Mouse (Mus musculus): ENCODE data around the gene Prps1.

GRCm38 (mm10) chrX:140511687-140512651 lies 55.6 kb downstream of the Prps1 start:
- TF ChIP-seq CTCF (conservative IDR thresholded peaks at IDR 0.05; ENCODE audit: low read length) (no peak), POU5F1 (IDR thresholded peaks at IDR 0.05; ENCODE audit: borderline replicate concordance, low read length) (no peak), NANOG (IDR thresholded peaks at IDR 0.05; ENCODE audit: borderline replicate concordance, low read length) (no peak)

All from E14TG2a.4 (cell line).